Mouse (Mus musculus) E14TG2a.4 (cell line): ENCODE measurements around the gene Isoc2b.
"Not testable (repeated sequence)": the region's sequence is repeated elsewhere in the genome, so short reads cannot be mapped to it uniquely, and the experiment has no call there.

Source experiments
- H3K27me3 ChIP-seq: 2 replicates; pipeline ENCODE4 v1.6.1; 2014; ENCODE audit warnings: low read length, control low read depth; ENCODE audit not compliant: insufficient read depth
- H3K36me3 ChIP-seq: 2 replicates; pipeline ENCODE4 v1.6.1; 2014; ENCODE audit warnings: low read length, control low read depth; ENCODE audit not compliant: insufficient read depth
- H3K4me1 ChIP-seq: replicated peaks from 2 replicates; pipeline ENCODE4 v1.6.1; 2014; ENCODE audit warnings: low read depth, low read length, control low read depth
- H3K4me3 ChIP-seq: replicated peaks from 2 replicates; pipeline ENCODE4 v1.5.1; 2014; ENCODE audit warnings: mild to moderate bottlenecking, low read length
- H3K9me3 ChIP-seq: 2 replicates; pipeline ENCODE4 v1.6.1; 2014; ENCODE audit warnings: low read length, control low read depth
- CTCF ChIP-seq: conservative IDR thresholded peaks from 2 replicates; pipeline ENCODE4 v1.5.1; 2014; ENCODE audit warnings: low read length
- NANOG ChIP-seq: IDR thresholded peaks from 2 replicates; pipeline ENCODE4 v1.6.1; 2014; ENCODE audit warnings: borderline replicate concordance, low read length, mixed read lengths
- POU5F1 ChIP-seq: IDR thresholded peaks from 2 replicates; pipeline ENCODE4 v1.6.1; 2014; ENCODE audit warnings: low read length, borderline replicate concordance

The Isoc2b gene

GRCm38 (mm10) chr7:4906466-4906950 lies 36.5 kb upstream of the Isoc2b start, which contains the start of gene Gm36210:
TSS of gene Gm36210 (minus strand) at chr7:4906516.
- Histone ChIP-seq H3K4me3 (peak within 1 kb of the TSS; percentile 48), H3K27me3 (no peaks in the 10 kb centered on the region), H3K9me3 (no peaks in the 10 kb centered on the region), H3K36me3 (peaks cover 74% of the 10 kb centered on the region), H3K4me1 (peaks cover 86% of the 10 kb centered on the region)
- TF ChIP-seq POU5F1: no peak
- no peak for TF ChIP-seq NANOG
- no peak for TF ChIP-seq CTCF

GRCm38 (mm10) chr7:4902404-4902803 lies 32.3 kb upstream of the Isoc2b start:
- TF ChIP-seq POU5F1 (no peak; the same call in 1 of the 2 replicates), NANOG (no peak; the same call in 1 of the 2 replicates), CTCF (no peak)
- no peaks in the 10 kb centered on the region for H3K27me3 ChIP-seq

DNA sequence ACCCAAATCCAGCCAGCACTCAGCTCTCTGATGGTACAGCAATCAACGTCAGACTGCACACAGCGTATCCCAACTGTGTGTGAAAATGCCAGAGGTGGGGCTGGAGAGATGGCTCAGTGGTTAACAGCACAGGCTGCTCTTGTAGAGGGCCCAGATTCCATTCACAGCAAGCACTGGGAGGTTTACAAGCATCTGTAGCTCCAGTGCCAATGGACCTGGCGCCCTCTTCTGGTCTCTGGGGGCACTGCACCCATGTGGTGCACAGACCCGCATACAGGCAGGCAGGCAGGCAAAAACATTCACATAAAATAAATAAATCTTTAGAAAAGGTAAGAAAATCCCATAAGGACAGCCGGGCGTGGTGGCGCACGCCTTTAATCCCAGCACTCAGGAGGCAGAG lies 31.1 kb upstream of the Isoc2b start:
- Histone ChIP-seq H3K9me3 (no peaks in the 10 kb centered on the region), H3K36me3 (peaks cover 32% of the 10 kb centered on the region), H3K4me3 (no peak overlapping the region), H3K4me1 (peaks cover 77% of the 10 kb centered on the region), H3K27me3 (no peaks in the 10 kb centered on the region)
- TF ChIP-seq CTCF (peak; percentile 96), POU5F1 (no peak), NANOG (peak; percentile 36; the same call in 1 of the 2 replicates)

More at GRCm38 (mm10) chr7:4902404-4902803, 32.3 kb upstream of the Isoc2b start:
- no peak overlapping the region for H3K4me3 ChIP-seq
- peaks cover 36% of the 10 kb centered on the region for H3K36me3 ChIP-seq
- H3K4me1 ChIP-seq: peaks cover 80% of the 10 kb centered on the region
- H3K9me3 ChIP-seq: no peaks in the 10 kb centered on the region

DNA sequence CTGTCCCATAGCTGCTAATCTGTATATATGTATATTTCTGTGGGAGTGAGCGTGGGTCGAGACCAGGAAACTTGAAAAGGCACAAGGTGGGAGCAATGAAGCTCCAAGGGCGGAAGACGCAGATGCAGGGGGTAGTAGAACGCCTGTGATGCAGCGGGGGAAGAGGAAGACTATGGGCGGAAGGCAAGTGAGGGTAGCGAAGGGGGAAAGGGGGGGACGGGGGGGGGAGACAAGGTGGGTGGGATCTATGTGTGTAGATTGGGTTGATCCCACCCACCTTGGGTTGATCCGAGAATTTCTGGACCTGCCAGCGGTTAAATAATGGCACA lies 30.4 kb upstream of the Isoc2b start:
- no peak for TF ChIP-seq NANOG
- no peak for TF ChIP-seq CTCF
- no peak for TF ChIP-seq POU5F1
- Histone ChIP-seq H3K36me3 (peaks cover 29% of the 10 kb centered on the region), H3K4me3 (peak overlapping the region; percentile 53; the same call in 1 of the 2 replicates)

DNA sequence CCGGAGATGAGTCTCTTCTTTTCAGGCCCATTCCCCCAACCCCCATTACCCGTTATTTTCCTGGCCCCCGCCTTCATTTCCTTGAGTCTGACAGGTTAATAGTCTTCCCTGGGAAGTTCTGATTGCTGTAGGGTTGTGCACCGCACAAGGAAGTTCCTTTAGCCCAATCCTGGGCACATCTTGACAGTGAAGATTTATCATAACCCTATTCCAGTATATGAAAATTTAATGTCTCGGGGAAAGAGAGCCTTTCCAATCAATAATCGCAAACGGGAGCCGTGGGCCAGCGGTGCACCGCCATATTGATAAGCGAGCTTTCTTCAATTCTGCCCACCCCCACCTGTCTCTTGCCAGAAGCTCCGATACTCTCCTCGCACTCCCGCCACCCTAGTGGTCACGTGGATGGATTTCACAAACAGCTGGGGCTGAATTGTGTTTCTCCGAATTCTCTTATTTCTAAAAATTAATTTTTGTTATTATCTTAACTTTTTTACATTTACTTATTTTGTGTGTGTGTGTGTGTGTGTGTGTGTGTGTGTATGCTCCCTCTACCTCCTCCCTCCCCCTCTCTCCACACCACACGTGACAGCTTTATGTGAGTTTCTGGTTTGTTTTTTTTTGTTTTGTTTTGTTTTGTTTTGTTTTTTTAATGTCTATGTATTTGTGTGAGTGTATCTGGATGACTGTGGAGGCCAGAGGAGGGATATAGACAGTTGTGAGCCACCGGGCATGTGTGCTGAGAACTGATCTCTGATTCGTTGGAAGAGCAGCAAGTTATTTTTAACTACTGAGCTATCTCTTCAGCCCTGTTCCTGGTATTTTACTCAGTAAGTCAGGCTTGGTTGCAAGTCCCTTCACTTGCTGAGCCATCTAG lies 29.8 kb upstream of the Isoc2b start:
- no peak for TF ChIP-seq POU5F1
- no peak for TF ChIP-seq NANOG
- no peak for TF ChIP-seq CTCF

More for the DNA sequence above, 30.4 kb upstream of the Isoc2b start:
- Histone ChIP-seq H3K27me3 (no peaks in the 10 kb centered on the region), H3K4me1 (peaks cover 77% of the 10 kb centered on the region), H3K9me3 (no peaks in the 10 kb centered on the region)

GRCm38 (mm10) chr7:4898851-4899648 lies 29.0 kb upstream of the Isoc2b start:
- H3K4me3 ChIP-seq: peak overlapping the region; percentile 67
- TF ChIP-seq CTCF (no peak), NANOG (no peak), POU5F1 (no peak)
- peaks cover 18% of the 10 kb centered on the region for H3K36me3 ChIP-seq
- H3K4me1 ChIP-seq: peaks cover 85% of the 10 kb centered on the region
- no peaks in the 10 kb centered on the region for H3K27me3 ChIP-seq
- H3K9me3 ChIP-seq: no peaks in the 10 kb centered on the region

More for the DNA sequence above, 29.8 kb upstream of the Isoc2b start:
- no peaks in the 10 kb centered on the region for H3K27me3 ChIP-seq
- H3K4me3 ChIP-seq: peak overlapping the region; percentile 67
- H3K9me3 ChIP-seq: no peaks in the 10 kb centered on the region
- H3K4me1 ChIP-seq: peaks cover 80% of the 10 kb centered on the region
- H3K36me3 ChIP-seq: peaks cover 24% of the 10 kb centered on the region

DNA sequence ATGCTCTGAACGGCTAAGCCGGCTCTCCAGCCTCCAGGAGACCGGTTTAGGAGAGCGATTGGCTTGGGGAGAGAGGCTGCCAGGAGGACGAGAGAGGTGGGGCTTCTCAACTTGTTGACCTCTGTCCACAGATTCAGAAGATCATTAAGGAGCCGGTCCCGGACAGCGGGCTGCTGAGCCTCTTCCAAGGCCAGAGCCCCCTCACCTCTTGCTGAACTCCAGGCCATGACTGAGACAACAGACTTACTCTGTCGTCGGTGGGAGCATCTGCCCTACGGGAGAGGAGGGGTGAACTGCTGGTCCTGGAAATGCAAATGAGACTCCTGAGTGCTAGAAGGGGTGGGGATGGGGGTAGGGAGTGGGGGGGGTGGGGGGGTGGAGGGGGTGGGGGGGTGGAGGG lies 25.1 kb upstream of the Isoc2b start:
- Histone ChIP-seq H3K27me3 (no peaks in the 10 kb centered on the region), H3K36me3 (peaks cover 31% of the 10 kb centered on the region), H3K9me3 (no peaks in the 10 kb centered on the region), H3K4me1 (peaks cover 78% of the 10 kb centered on the region), H3K4me3 (peak overlapping the region; percentile 45)
- TF ChIP-seq NANOG (no peak), POU5F1 (no peak), CTCF (no peak)

DNA sequence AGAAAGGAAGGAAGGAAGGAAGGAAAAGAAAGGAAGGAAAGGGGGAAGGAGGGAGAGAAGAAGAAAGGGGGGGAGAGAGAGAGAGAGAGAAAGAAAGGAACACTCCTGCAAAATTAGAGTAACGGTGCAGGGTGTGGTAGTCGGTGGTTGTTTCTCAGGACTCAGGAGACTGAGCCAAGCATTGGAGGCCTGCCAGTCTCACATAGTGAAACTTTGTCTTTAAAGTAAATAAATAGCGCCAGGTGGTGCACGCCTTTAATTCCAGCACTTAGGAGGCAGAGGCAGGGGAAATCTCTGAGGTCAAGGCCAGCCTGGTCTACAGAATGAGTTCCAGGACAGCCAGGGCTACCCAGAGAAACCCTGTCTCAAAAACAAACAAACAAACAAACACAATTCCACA lies 16.6 kb upstream of the Isoc2b start:
- TF ChIP-seq POU5F1 (no peak), CTCF (no peak), NANOG (no peak)
- H3K4me3 ChIP-seq: no peak overlapping the region
- H3K36me3 ChIP-seq: peaks cover 55% of the 10 kb centered on the region
- H3K9me3 ChIP-seq: peaks cover 11% of the 10 kb centered on the region
- H3K4me1 ChIP-seq: peaks cover 46% of the 10 kb centered on the region
- H3K27me3 ChIP-seq: no peaks in the 10 kb centered on the region

DNA sequence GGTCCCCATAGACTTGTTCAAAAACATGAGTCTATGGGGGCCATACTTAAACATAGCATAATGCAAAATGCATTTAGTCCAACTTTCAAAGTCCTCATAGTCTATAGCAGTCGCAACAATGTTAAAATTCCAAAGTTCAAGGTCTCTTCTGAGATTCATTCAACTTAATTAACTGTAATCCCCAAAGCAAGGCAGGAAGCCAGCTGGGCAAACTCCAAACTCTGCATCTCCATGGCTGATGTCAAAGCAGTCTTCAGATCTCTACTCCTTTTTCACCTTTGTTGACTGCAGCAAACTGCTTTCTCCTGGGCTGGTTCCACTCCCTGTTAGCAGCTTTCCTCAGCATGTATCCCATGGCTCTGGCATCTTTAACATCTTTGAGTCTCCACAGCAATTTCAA lies 9.0 kb upstream of the Isoc2b start:
- H3K27me3 ChIP-seq, H3K4me3 ChIP-seq: not testable (repeated sequence)
- Histone ChIP-seq H3K36me3 (peaks cover 15% of the 10 kb centered on the region), H3K4me1 (peaks cover 40% of the 10 kb centered on the region), H3K9me3 (peaks cover 15% of the 10 kb centered on the region)
